Mouse (Mus musculus): Measurements from ENCODE around the gene Cyb5r1. TPM values are rescaled to one million over a fixed set of nuclear protein-coding genes. Genes with fewer than 3 reads are reported as not detected.
A peak's percentile ranks its signal among the peaks of the same experiment; 100 is the strongest.
"Not testable (repeated sequence)": the region's sequence is repeated elsewhere in the genome, so short reads cannot be mapped to it uniquely, and the experiment has no call there.

Cyb5r1 gene
- polyA plus RNA-seq, 1 experiment from 2014 or later: 37.0 TPM

DNA sequence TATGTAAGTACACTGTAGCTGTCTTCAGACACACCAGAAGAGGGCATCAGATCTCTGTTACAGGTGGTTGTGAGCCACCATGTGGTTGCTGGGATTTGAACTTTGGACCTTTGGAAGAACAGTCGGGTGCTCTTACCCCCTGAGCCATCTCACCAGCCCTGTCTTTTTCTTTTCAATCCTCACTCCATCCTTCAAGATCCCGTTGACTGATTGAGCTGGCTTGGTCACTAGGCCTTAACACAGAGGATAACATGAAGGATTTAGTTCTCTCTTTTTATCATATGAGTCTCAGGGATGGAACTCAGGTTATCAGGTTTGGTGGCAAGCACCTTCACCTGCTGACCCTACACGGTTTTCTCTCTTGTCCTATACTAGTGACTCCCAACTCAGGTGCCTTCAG lies 43.2 kb downstream of the Cyb5r1 start:
- H3K4me1 ChIP-seq; DNase-seq (ENCODE audit: low spot score); H3K36me3 ChIP-seq (replicated peaks); H3K27ac ChIP-seq (replicated peaks); H3K9me3 ChIP-seq; H3K27me3 ChIP-seq (replicated peaks; ENCODE audit: low read depth, poor library complexity, severe bottlenecking); H3K4me3 ChIP-seq: not testable (repeated sequence)
- 70% methylated on average over 3 of the region's 3 CpGs for WGBS

DNA sequence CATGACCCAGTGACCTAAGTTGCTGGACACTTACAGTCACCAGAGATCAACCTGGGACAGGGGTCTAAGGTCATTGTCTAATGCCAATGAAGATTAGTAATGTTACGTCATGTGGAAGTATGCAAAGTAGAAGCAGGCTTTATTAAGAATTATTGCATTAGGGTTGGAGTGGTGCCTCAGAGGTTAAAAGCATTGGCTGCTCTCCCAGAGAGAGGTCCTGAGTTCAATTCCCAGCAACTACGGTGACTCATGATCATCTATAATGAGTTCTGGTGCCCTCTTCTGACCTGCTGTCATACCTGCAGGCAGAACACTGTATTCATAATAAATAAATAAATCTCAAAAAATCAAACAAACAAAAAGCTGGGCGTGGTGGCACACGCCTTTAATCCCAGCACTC lies 44.8 kb downstream of the Cyb5r1 start:
- H3K27me3 ChIP-seq (replicated peaks; ENCODE audit: low read depth, poor library complexity, severe bottlenecking): no peaks in the 10 kb centered on the region
- WGBS: 89% methylated on average over 4 of the region's 4 CpGs

DNA sequence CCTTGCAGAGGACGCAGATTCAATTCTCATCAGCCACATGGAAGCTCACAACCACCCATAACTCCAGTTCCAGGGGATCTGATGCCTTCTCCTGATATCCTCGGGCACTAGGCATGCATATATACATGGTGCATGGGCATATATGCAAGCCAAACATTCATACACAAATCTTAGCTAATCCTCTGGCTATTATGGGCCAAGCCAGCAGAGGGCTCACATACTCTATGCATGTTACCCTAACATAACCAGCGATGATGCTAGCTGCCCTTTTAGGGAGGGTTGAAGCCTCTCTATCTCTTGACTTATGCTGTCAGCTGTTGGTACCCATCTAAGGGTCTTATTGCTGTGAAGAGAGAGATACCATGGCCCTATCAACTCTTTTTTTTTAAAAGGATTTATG lies 45.6 kb downstream of the Cyb5r1 start:
- H3K9me3 ChIP-seq: no peaks in the 10 kb centered on the region
- no peak overlapping the region for H3K4me3 ChIP-seq
- no peak overlapping the region for H3K27ac ChIP-seq (replicated peaks)
- no peaks in the 10 kb centered on the region for H3K36me3 ChIP-seq (replicated peaks)
- no peak for DNase-seq (ENCODE audit: low spot score)
- H3K4me1 ChIP-seq: peaks cover 10% of the 10 kb centered on the region
- 50% methylated on average over 3 of the region's 3 CpGs for WGBS
- no peaks in the 10 kb centered on the region for H3K27me3 ChIP-seq (replicated peaks; ENCODE audit: low read depth, poor library complexity, severe bottlenecking)

More for the DNA sequence above, 44.8 kb downstream of the Cyb5r1 start:
- no peak overlapping the region for H3K27ac ChIP-seq (replicated peaks)
- H3K36me3 ChIP-seq (replicated peaks): no peaks in the 10 kb centered on the region
- no peak for DNase-seq (ENCODE audit: low spot score)
- peaks cover 9% of the 10 kb centered on the region for H3K4me1 ChIP-seq
- no peak overlapping the region for H3K4me3 ChIP-seq
- H3K9me3 ChIP-seq: no peaks in the 10 kb centered on the region

DNA sequence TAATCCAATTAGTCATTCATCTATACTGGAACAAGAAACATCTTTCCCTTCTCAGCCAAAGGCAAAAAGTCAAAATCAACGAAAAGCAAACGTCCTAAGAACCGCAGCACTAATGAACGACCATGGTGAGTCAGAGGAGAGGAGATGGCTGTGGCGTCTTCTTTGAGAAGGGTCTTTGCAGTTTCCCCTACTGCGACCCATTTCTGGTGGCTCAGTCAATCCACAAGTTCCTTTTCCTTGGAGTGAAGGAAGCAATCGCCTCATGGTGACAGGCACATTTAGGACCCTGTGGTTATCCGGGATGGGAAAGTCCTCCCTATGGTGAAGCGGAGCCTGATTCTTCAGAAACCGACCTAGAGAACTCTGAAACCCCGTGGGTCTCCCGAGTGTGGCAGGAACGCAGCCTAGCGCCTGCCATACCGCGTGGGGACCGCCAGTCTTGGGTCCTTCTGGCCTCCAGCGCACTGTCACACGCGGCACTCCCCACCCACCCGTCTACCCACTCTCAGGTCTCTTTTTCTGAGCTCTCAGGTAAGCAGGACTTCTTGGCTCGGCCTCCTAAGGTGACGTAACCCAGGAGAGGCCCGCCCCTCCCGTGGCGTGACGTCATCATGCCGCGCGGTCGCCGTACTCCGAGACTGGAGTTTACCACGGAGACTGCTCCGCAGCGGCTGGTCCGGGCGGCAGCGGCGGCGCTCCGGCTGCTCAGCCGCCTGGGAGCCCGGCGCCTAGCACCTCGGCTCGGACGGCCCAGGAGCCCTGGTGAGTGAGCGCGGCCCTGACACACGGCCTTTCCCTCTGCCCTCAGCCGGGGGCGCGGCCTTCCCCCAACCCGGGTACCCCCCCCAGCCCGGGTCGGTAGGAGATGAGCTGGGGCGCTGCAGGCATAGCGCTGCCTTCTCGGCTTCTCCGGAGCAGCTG lies 49.8 kb downstream of the Cyb5r1 start, which contains the start of gene Klhl12:
TSS of gene Klhl12 (plus strand) at position 628 of the 921 bp plus-strand sequence.
- H3K4me1 ChIP-seq: peaks cover 19% of the 10 kb centered on the region
- H3K4me3 ChIP-seq: peak within 1 kb of the TSS; percentile 85
- H3K36me3 ChIP-seq (replicated peaks): peaks cover 20% of the 10 kb centered on the region
- WGBS: under 1% methylated on average over 61 of the region's 61 CpGs
- peak; percentile 96 for DNase-seq (ENCODE audit: low spot score)
- no peaks in the 10 kb centered on the region for H3K9me3 ChIP-seq
- H3K27me3 ChIP-seq (replicated peaks; ENCODE audit: low read depth, poor library complexity, severe bottlenecking): no peaks in the 10 kb centered on the region
- H3K27ac ChIP-seq (replicated peaks): peak within 1 kb of the TSS; percentile 90

DNA sequence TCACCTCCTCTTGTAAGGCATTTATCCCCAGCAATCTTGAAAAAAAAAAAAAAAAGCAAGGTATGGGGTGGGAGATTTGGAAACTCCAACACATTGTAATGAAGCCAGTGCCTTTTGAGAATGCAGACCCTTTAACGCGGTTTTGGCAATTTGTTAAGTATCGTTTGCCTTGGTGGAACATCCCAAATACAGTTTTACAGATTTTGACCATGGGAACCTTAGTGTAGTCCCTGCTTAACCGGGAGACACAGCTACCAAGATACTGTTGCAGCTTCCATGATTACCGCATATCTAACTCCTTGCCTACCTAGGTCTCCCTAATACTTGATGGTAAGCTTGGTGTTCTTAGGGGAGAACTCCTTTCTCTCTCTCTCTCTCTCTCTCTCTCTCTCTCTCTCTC lies 50.7 kb downstream of the Cyb5r1 start:
- H3K36me3 ChIP-seq (replicated peaks): peaks cover 29% of the 10 kb centered on the region
- 28% methylated on average over 5 of the region's 5 CpGs for WGBS
- H3K27ac ChIP-seq (replicated peaks): no peak overlapping the region

DNA sequence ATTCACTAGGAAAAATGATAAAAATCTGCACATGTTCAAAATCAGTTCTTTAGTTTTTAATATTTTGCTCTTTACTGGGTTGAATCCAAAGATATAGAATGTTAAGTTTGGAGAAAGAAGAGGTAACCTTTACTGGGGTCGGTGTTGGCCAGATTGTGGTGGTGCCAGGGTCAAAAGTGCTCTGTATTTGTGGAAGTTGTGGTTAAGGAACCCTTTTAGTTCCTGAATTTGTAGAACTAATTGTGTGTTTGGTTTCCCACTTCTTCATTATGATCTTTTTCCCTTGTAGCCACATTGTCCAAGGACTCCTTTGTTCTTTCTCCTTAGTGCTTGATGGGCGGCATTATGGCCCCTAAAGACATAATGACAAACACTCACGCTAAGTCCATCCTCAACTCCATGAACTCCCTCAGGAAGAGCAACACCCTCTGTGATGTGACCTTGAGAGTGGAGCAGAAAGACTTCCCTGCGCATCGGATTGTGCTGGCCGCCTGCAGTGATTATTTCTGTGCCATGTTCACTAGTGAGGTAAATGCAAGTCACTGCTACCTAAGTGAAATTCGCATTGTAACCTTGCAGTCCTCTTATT lies 52.9 kb downstream of the Cyb5r1 start:
- Histone ChIP-seq H3K4me3 (no peak overlapping the region), H3K27me3 (replicated peaks; ENCODE audit: low read depth, poor library complexity, severe bottlenecking) (no peaks in the 10 kb centered on the region), H3K9me3 (no peaks in the 10 kb centered on the region), H3K27ac (replicated peaks) (no peak overlapping the region), H3K4me1 (peaks cover 19% of the 10 kb centered on the region), H3K36me3 (replicated peaks) (peaks cover 50% of the 10 kb centered on the region)
- DNase-seq (ENCODE audit: low spot score): no peak
- WGBS: 92% methylated on average over 7 of the region's 7 CpGs

More for the DNA sequence above, 50.7 kb downstream of the Cyb5r1 start:
- no peak for DNase-seq (ENCODE audit: low spot score)
- peaks cover 19% of the 10 kb centered on the region for H3K4me1 ChIP-seq
- peak overlapping the region; percentile 85 for H3K4me3 ChIP-seq
- no peaks in the 10 kb centered on the region for H3K27me3 ChIP-seq (replicated peaks; ENCODE audit: low read depth, poor library complexity, severe bottlenecking)
- no peaks in the 10 kb centered on the region for H3K9me3 ChIP-seq

DNA sequence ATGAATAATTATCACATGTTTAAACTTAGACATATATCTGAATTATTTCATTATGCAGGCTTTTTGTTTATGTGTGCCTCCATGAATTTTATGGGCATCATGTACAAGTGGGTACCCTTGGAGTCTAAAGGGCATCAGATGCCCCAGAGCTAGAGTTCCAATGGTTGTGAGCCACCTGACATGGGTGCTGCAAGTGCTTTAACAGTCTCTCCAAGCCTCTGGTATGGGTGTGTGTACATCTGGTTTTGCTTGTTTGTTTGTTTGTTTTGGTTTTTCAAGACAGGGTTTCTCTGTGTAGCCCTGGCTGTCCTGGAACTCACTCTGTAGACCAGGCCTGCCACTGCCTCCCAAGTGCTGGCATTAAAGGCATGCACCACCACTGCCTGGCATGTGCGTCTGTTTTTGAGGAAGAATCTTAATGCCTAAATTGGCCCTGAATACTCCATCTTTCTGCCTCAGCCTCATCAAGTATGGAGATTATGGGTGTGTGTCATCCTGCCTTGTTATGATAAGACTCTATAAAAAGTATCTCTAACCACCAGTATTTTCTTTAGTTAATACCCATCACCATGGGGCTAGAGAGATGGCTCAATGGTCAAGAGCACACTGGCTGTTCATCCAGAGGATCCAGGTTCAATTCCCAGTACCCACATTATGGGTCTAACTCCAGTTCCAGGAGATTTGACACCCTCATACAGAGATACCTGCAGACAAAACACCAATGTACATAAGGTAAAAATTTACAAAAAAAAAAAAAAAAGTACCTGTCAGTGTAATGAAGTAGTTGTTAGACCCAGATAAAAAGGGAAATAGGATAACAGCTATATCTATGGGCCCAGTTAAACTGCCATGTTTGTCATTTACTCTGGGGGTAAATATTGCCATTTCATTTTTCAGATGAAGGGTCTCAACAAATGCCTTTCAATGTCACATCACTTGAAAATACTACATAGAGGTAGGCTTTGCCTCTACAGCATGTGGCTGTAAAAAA lies 55.2 kb downstream of the Cyb5r1 start:
- H3K9me3 ChIP-seq: no peaks in the 10 kb centered on the region
- peaks cover 72% of the 10 kb centered on the region for H3K36me3 ChIP-seq (replicated peaks)
- no peaks in the 10 kb centered on the region for H3K27me3 ChIP-seq (replicated peaks; ENCODE audit: low read depth, poor library complexity, severe bottlenecking)
- no peak overlapping the region for H3K27ac ChIP-seq (replicated peaks)
- H3K4me1 ChIP-seq: peaks cover 10% of the 10 kb centered on the region
- 98% methylated on average over 1 of the region's 1 CpGs for WGBS
- no peak overlapping the region for H3K4me3 ChIP-seq
- DNase-seq (ENCODE audit: low spot score): no peak

Other genes with a start within 250 kb of the Cyb5r1 start
- 0.96 and 0.99 TPM in 2 replicates for gene Chil1, start 223.4 kb upstream of the Cyb5r1 start, polyA plus RNA-seq (2016; fragmentation: Nextera tagmentation; extraction: Ambion mirVana)
- gene Mybph, start 212.1 kb upstream of the Cyb5r1 start, polyA plus RNA-seq (2016; fragmentation: Nextera tagmentation; extraction: Ambion mirVana): 0.49 and 1.4 TPM in 2 replicates
- 0.28 and 0.65 TPM in 2 replicates for gene Adora1, start 170.1 kb upstream of the Cyb5r1 start, polyA plus RNA-seq (2016; fragmentation: Nextera tagmentation; extraction: Ambion mirVana)
- 0.62 and 3.1 TPM in 2 replicates for gene Myog, start 115.6 kb upstream of the Cyb5r1 start, polyA plus RNA-seq (2016; fragmentation: Nextera tagmentation; extraction: Ambion mirVana)
- 2.4 and 2.5 TPM in 2 replicates for gene Ppfia4, start 72.6 kb upstream of the Cyb5r1 start, polyA plus RNA-seq (2016; fragmentation: Nextera tagmentation; extraction: Ambion mirVana)
- gene Tmem183a, start 43.6 kb upstream of the Cyb5r1 start, polyA plus RNA-seq (2016; fragmentation: Nextera tagmentation; extraction: Ambion mirVana): 119 and 126 TPM in 2 replicates
- not detected in 2 replicates for gene 4933406M09Rik, start 19.6 kb upstream of the Cyb5r1 start, polyA plus RNA-seq (2016; fragmentation: Nextera tagmentation; extraction: Ambion mirVana)
- 75.8 and 76.2 TPM in 2 replicates for gene Adipor1, start 9.8 kb downstream of the Cyb5r1 start, polyA plus RNA-seq (2016; fragmentation: Nextera tagmentation; extraction: Ambion mirVana)
- gene Klhl12, start 50.0 kb downstream of the Cyb5r1 start, polyA plus RNA-seq (2016; fragmentation: Nextera tagmentation; extraction: Ambion mirVana): 39.1 and 42.6 TPM in 2 replicates
- 40.9 and 41.8 TPM in 2 replicates for gene Rabif, start 89.1 kb downstream of the Cyb5r1 start, polyA plus RNA-seq (2016; fragmentation: Nextera tagmentation; extraction: Ambion mirVana)
- gene Mgat4e, start 144.1 kb downstream of the Cyb5r1 start, polyA plus RNA-seq (2016; fragmentation: Nextera tagmentation; extraction: Ambion mirVana): not detected in 2 replicates
- 78.4 and 79.0 TPM in 2 replicates for gene Kdm5b, start 154.6 kb downstream of the Cyb5r1 start, polyA plus RNA-seq (2016; fragmentation: Nextera tagmentation; extraction: Ambion mirVana)
- gene Syt2, start 241.1 kb downstream of the Cyb5r1 start, polyA plus RNA-seq (2016; fragmentation: Nextera tagmentation; extraction: Ambion mirVana): 3.6 and 3.8 TPM in 2 replicates